Mouse (Mus musculus): ENCODE measurements at regions not wholly inside any gene's neighbourhood (a gene's known extent, or its start where the extent isn't known, plus 50 kb on each side); places are given as distances from the start of the nearest gene placed in this dataset.

GRCm38 (mm10) chr2:61080006-61080405 lies 117.0 kb upstream of the Rbms1 start:
- Histone ChIP-seq H3K36me3 (ENCODE audit: control insufficient read depth, insufficient read depth, low read length, poor library complexity, severe bottlenecking) (no peaks in the 10 kb centered on the region), H3K27me3 (ENCODE audit: control insufficient read depth, insufficient read depth, low read length, poor library complexity, severe bottlenecking) (no peaks in the 10 kb centered on the region)
- DNase-seq (ENCODE audit: low read depth, low spot score) = no peak

- no peak for DNase-seq (ENCODE audit: low read depth, low spot score)
- Histone ChIP-seq H3K36me3 (ENCODE audit: control insufficient read depth, insufficient read depth, low read length, poor library complexity, severe bottlenecking) (no peaks in the 10 kb centered on the region), H3K27me3 (ENCODE audit: control insufficient read depth, insufficient read depth, low read length, poor library complexity, severe bottlenecking) (no peaks in the 10 kb centered on the region; the same call in 1 of the 2 replicates)
These were observed 108.0 kb upstream of the Rbms1 start for GRCm38 (mm10) chr2:61071025-61071424.

- DNase-seq (ENCODE audit: low read depth, low spot score) = no peak
- no peaks in the 10 kb centered on the region; the same call in 1 of the 2 replicates for H3K27me3 ChIP-seq (ENCODE audit: control insufficient read depth, insufficient read depth, low read length, poor library complexity, severe bottlenecking)
- no peaks in the 10 kb centered on the region for H3K36me3 ChIP-seq (ENCODE audit: control insufficient read depth, insufficient read depth, low read length, poor library complexity, severe bottlenecking)
These were observed 104.9 kb upstream of the Rbms1 start for GRCm38 (mm10) chr2:61067877-61068276.

GRCm38 (mm10) chr2:61062125-61062524 lies 99.1 kb upstream of the Rbms1 start:
- DNase-seq (ENCODE audit: low read depth, low spot score) = no peak
- Histone ChIP-seq H3K27me3 (ENCODE audit: control insufficient read depth, insufficient read depth, low read length, poor library complexity, severe bottlenecking) (no peaks in the 10 kb centered on the region), H3K36me3 (ENCODE audit: control insufficient read depth, insufficient read depth, low read length, poor library complexity, severe bottlenecking) (no peaks in the 10 kb centered on the region)

- Histone ChIP-seq H3K27me3 (ENCODE audit: control insufficient read depth, insufficient read depth, low read length, poor library complexity, severe bottlenecking) (no peaks in the 10 kb centered on the region), H3K36me3 (ENCODE audit: control insufficient read depth, insufficient read depth, low read length, poor library complexity, severe bottlenecking) (no peaks in the 10 kb centered on the region)
- DNase-seq (ENCODE audit: low read depth, low spot score) = no peak
These were observed 97.9 kb upstream of the Rbms1 start for GRCm38 (mm10) chr2:61060906-61061305.

GRCm38 (mm10) chr2:61058545-61059235 lies 95.7 kb upstream of the Rbms1 start:
- DNase-seq (ENCODE audit: low read depth, low spot score) = no peak

GRCm38 (mm10) chr2:61052296-61052695 lies 89.3 kb upstream of the Rbms1 start:
- Histone ChIP-seq H3K36me3 (ENCODE audit: control insufficient read depth, insufficient read depth, low read length, poor library complexity, severe bottlenecking) (no peaks in the 10 kb centered on the region), H3K27me3 (ENCODE audit: control insufficient read depth, insufficient read depth, low read length, poor library complexity, severe bottlenecking) (no peaks in the 10 kb centered on the region)
- DNase-seq (ENCODE audit: low read depth, low spot score) = no peak

More at GRCm38 (mm10) chr2:61058545-61059235, 95.7 kb upstream of the Rbms1 start:
- Histone ChIP-seq H3K36me3 (ENCODE audit: control insufficient read depth, insufficient read depth, low read length, poor library complexity, severe bottlenecking) (no peaks in the 10 kb centered on the region), H3K27me3 (ENCODE audit: control insufficient read depth, insufficient read depth, low read length, poor library complexity, severe bottlenecking) (no peaks in the 10 kb centered on the region)

- DNase-seq (ENCODE audit: low read depth, low spot score) = no peak
These were observed 88.8 kb upstream of the Rbms1 start for GRCm38 (mm10) chr2:61051808-61052207.

GRCm38 (mm10) chr2:61046111-61046767 lies 83.2 kb upstream of the Rbms1 start:
- no peaks in the 10 kb centered on the region for H3K27me3 ChIP-seq (ENCODE audit: control insufficient read depth, insufficient read depth, low read length, poor library complexity, severe bottlenecking)
- DNase-seq (ENCODE audit: low read depth, low spot score) = no peak
- H3K36me3 ChIP-seq (ENCODE audit: control insufficient read depth, insufficient read depth, low read length, poor library complexity, severe bottlenecking) = no peaks in the 10 kb centered on the region

More at GRCm38 (mm10) chr2:61051808-61052207, 88.8 kb upstream of the Rbms1 start:
- Histone ChIP-seq H3K36me3 (ENCODE audit: control insufficient read depth, insufficient read depth, low read length, poor library complexity, severe bottlenecking) (no peaks in the 10 kb centered on the region), H3K27me3 (ENCODE audit: control insufficient read depth, insufficient read depth, low read length, poor library complexity, severe bottlenecking) (no peaks in the 10 kb centered on the region)

- H3K27me3 ChIP-seq (ENCODE audit: control insufficient read depth, insufficient read depth, low read length, poor library complexity, severe bottlenecking) = no peaks in the 10 kb centered on the region
These were observed 82.5 kb upstream of the Rbms1 start for GRCm38 (mm10) chr2:61045467-61045866.

GRCm38 (mm10) chr2:61032920-61033319 lies 69.9 kb upstream of the Rbms1 start:
- DNase-seq (ENCODE audit: low read depth, low spot score) = no peak
- Histone ChIP-seq H3K36me3 (ENCODE audit: control insufficient read depth, insufficient read depth, low read length, poor library complexity, severe bottlenecking) (no peaks in the 10 kb centered on the region), H3K27me3 (ENCODE audit: control insufficient read depth, insufficient read depth, low read length, poor library complexity, severe bottlenecking) (no peaks in the 10 kb centered on the region; the same call in 1 of the 2 replicates)

More at GRCm38 (mm10) chr2:61045467-61045866, 82.5 kb upstream of the Rbms1 start:
- DNase-seq (ENCODE audit: low read depth, low spot score) = no peak
- no peaks in the 10 kb centered on the region for H3K36me3 ChIP-seq (ENCODE audit: control insufficient read depth, insufficient read depth, low read length, poor library complexity, severe bottlenecking)

- H3K27me3 ChIP-seq (ENCODE audit: control insufficient read depth, insufficient read depth, low read length, poor library complexity, severe bottlenecking) = no peaks in the 10 kb centered on the region; the same call in 1 of the 2 replicates
- H3K36me3 ChIP-seq (ENCODE audit: control insufficient read depth, insufficient read depth, low read length, poor library complexity, severe bottlenecking) = no peaks in the 10 kb centered on the region
- DNase-seq (ENCODE audit: low read depth, low spot score) = no peak
These were observed 66.7 kb upstream of the Rbms1 start for GRCm38 (mm10) chr2:61029706-61030105.

GRCm38 (mm10) chr2:61028578-61028977 lies 65.6 kb upstream of the Rbms1 start:
- Histone ChIP-seq H3K27me3 (ENCODE audit: control insufficient read depth, insufficient read depth, low read length, poor library complexity, severe bottlenecking) (no peaks in the 10 kb centered on the region; the same call in 1 of the 2 replicates), H3K36me3 (ENCODE audit: control insufficient read depth, insufficient read depth, low read length, poor library complexity, severe bottlenecking) (no peaks in the 10 kb centered on the region)
- no peak for DNase-seq (ENCODE audit: low read depth, low spot score)

- no peaks in the 10 kb centered on the region for H3K36me3 ChIP-seq (ENCODE audit: control insufficient read depth, insufficient read depth, low read length, poor library complexity, severe bottlenecking)
- H3K27me3 ChIP-seq (ENCODE audit: control insufficient read depth, insufficient read depth, low read length, poor library complexity, severe bottlenecking) = no peaks in the 10 kb centered on the region
- DNase-seq (ENCODE audit: low read depth, low spot score) = no peak
These were observed 64.7 kb upstream of the Rbms1 start for GRCm38 (mm10) chr2:61027686-61028085.

GRCm38 (mm10) chr2:61022411-61022810 lies 59.4 kb upstream of the Rbms1 start:
- H3K27me3 ChIP-seq (ENCODE audit: control insufficient read depth, insufficient read depth, low read length, poor library complexity, severe bottlenecking) = no peaks in the 10 kb centered on the region
- no peak for DNase-seq (ENCODE audit: low read depth, low spot score)

More at GRCm38 (mm10) chr2:61022411-61022810, 59.4 kb upstream of the Rbms1 start:
- H3K36me3 ChIP-seq (ENCODE audit: control insufficient read depth, insufficient read depth, low read length, poor library complexity, severe bottlenecking) = no peaks in the 10 kb centered on the region

Measured in splenic B cell, adult 2 months (primary cell).